Mouse (Mus musculus) CH12.LX (cell line): ENCODE data around the gene Ercc6. TPM values are rescaled to one million over a fixed set of nuclear protein-coding genes. Genes with fewer than 3 reads are reported as not detected.

Source experiments
- DNase-seq: peaks from one replicate; pipeline ENCODE4 v3.0.0-alpha.2; 2013; ENCODE audit errors: extremely low read depth
- H3K27ac ChIP-seq: 2 replicates; pipeline ENCODE4 v1.5.1; 2012; ENCODE audit warnings: low read depth, mild to moderate bottlenecking, control low read depth, moderate library complexity; ENCODE audit not compliant: insufficient read depth
- H3K27me3 ChIP-seq: replicated peaks from 2 replicates; pipeline ENCODE3; 2012; ENCODE audit warnings: inconsistent platforms
- H3K36me3 ChIP-seq, 2 experiments: replicated peaks in 1 of 2; 2 replicates each; pipeline versions ENCODE3 to v1.6.1; 2012; ENCODE audit warnings: inconsistent platforms in 1 of 2, low read length in 1 of 2, mild to moderate bottlenecking in 1 of 2, mixed read lengths in 1 of 2, moderate library complexity in 1 of 2; ENCODE audit not compliant: control insufficient read depth in 1 of 2, insufficient read depth in 1 of 2
- H3K4me1 ChIP-seq, 2 experiments: 2 replicates each; pipeline ENCODE4 v1.6.1; 2012; ENCODE audit warnings: inconsistent platforms in 1 of 2, moderate library complexity in 1 of 2; ENCODE audit not compliant: insufficient read depth in 2 of 2, control insufficient read depth in 1 of 2
- H3K4me2 ChIP-seq: 2 replicates; pipeline ENCODE4 v1.6.1; 2012; ENCODE audit warnings: low read depth, mild to moderate bottlenecking, control low read depth; ENCODE audit not compliant: poor library complexity, insufficient read depth, severe bottlenecking
- H3K4me3 ChIP-seq, 3 experiments: fragments of 150-350 bp in 1 of 3; sonication (generic) in 1 of 3; replicated peaks in 1 of 3; 2 replicates each; pipeline versions ENCODE3 to v1.5.1; 2011 to 2012; ENCODE audit warnings: low read depth in 2 of 3, low read length in 2 of 3, mild to moderate bottlenecking in 2 of 3, moderate library complexity in 2 of 3, control low read depth in 1 of 3, improper control_type of control experiment in 1 of 3, inconsistent platforms in 1 of 3, mixed read lengths in 1 of 3; ENCODE audit not compliant: poor library complexity in 1 of 3
- H3K79me2 ChIP-seq: replicated peaks from 2 replicates; pipeline ENCODE4 v1.6.1; 2012; ENCODE audit warnings: mild to moderate bottlenecking, moderate library complexity; ENCODE audit not compliant: control insufficient read depth, poor library complexity, insufficient read depth, severe bottlenecking; ENCODE audit errors: extremely low read depth
- H3K9ac ChIP-seq: 2 replicates; pipeline ENCODE4 v1.6.1; 2012; ENCODE audit warnings: low read depth, mild to moderate bottlenecking, control low read depth, moderate library complexity; ENCODE audit not compliant: insufficient read depth
- H3K9me3 ChIP-seq: replicated peaks from 2 replicates; pipeline ENCODE3; 2012; ENCODE audit warnings: low read length, inconsistent platforms, mixed read lengths
- CHD1 ChIP-seq: IDR thresholded peaks from 2 replicates; pipeline ENCODE4 v1.6.1; 2012; ENCODE audit warnings: low read depth, low read length, improper control_type of control experiment, inconsistent platforms
- CHD2 ChIP-seq: IDR thresholded peaks from 2 replicates; pipeline ENCODE4 v1.6.1; 2011; ENCODE audit warnings: low read length, improper control_type of control experiment
- ELF1 ChIP-seq: IDR thresholded peaks from 2 replicates; pipeline ENCODE4 v1.6.1; 2014; ENCODE audit warnings: low read depth, mild to moderate bottlenecking, inconsistent platforms, low read length, improper control_type of control experiment
- GABPA ChIP-seq: IDR thresholded peaks from 2 replicates; pipeline ENCODE4 v1.6.1; 2012; ENCODE audit warnings: low read depth, low read length, improper control_type of control experiment, inconsistent platforms; ENCODE audit not compliant: insufficient replicate concordance
- HCFC1 ChIP-seq: IDR thresholded peaks from 2 replicates; pipeline ENCODE4 v1.6.1; 2012; ENCODE audit warnings: low read depth, mild to moderate bottlenecking, inconsistent platforms, low read length, improper control_type of control experiment
- JUND ChIP-seq: conservative IDR thresholded peaks from 2 replicates; pipeline ENCODE4 v1.6.1; 2011; ENCODE audit warnings: low read depth, low read length, improper control_type of control experiment
- KAT2A ChIP-seq: IDR thresholded peaks from 2 replicates; pipeline ENCODE4 v1.6.1; 2012; ENCODE audit warnings: low read length, improper control_type of control experiment, inconsistent platforms; ENCODE audit not compliant: insufficient replicate concordance
- MAFK ChIP-seq: IDR thresholded peaks from 2 replicates; pipeline ENCODE4 v1.6.1; 2011; ENCODE audit warnings: low read length, improper control_type of control experiment; ENCODE audit not compliant: insufficient replicate concordance
- MAX ChIP-seq: IDR thresholded peaks from 2 replicates; pipeline ENCODE4 v1.6.1; 2011; ENCODE audit warnings: low read length, improper control_type of control experiment
- MAZ ChIP-seq: IDR thresholded peaks from 2 replicates; pipeline ENCODE4 v1.6.1; 2012; ENCODE audit warnings: low read depth, mild to moderate bottlenecking, inconsistent platforms, low read length, improper control_type of control experiment, moderate library complexity
- MYC ChIP-seq: IDR thresholded peaks from 2 replicates; pipeline ENCODE4 v1.6.1; 2011; ENCODE audit warnings: low read depth, mild to moderate bottlenecking, improper control_type of control experiment, low read length
- NRF1 ChIP-seq: IDR thresholded peaks from 2 replicates; pipeline ENCODE4 v1.6.1; 2014; ENCODE audit warnings: low read depth, mild to moderate bottlenecking, inconsistent platforms, low read length, improper control_type of control experiment, moderate library complexity
- PAX5 ChIP-seq: IDR thresholded peaks from 2 replicates; pipeline ENCODE4 v1.6.1; 2012; ENCODE audit warnings: low read length, inconsistent platforms, mixed read lengths
- POLR2A ChIP-seq: IDR thresholded peaks from 2 replicates; pipeline ENCODE4 v1.6.1; 2011; ENCODE audit warnings: low read depth, mild to moderate bottlenecking, improper control_type of control experiment, low read length
- POLR2AphosphoS2 ChIP-seq: IDR thresholded peaks from 2 replicates; pipeline ENCODE4 v1.6.1; 2011; ENCODE audit warnings: low read depth, low read length, improper control_type of control experiment
- SIN3A ChIP-seq: IDR thresholded peaks from 2 replicates; pipeline ENCODE4 v1.6.1; 2012; ENCODE audit warnings: low read length, improper control_type of control experiment, inconsistent platforms
- SMC3 ChIP-seq: IDR thresholded peaks from 2 replicates; pipeline ENCODE4 v1.6.1; 2011; ENCODE audit warnings: low read depth, low read length, improper control_type of control experiment
- TBP ChIP-seq: conservative IDR thresholded peaks from 2 replicates; pipeline ENCODE4 v1.6.1; 2011; ENCODE audit warnings: low read depth, low read length, improper control_type of control experiment
- TCF12 ChIP-seq: IDR thresholded peaks from 2 replicates; pipeline ENCODE4 v1.6.1; 2014; ENCODE audit warnings: low read depth, mild to moderate bottlenecking, inconsistent platforms, low read length, improper control_type of control experiment
- UBTF ChIP-seq: IDR thresholded peaks from 2 replicates; pipeline ENCODE4 v1.6.1; 2012; ENCODE audit warnings: low read depth, mild to moderate bottlenecking, inconsistent platforms, low read length, improper control_type of control experiment, moderate library complexity
- USF1 ChIP-seq: IDR thresholded peaks from 2 replicates; pipeline ENCODE4 v1.6.1; 2014; ENCODE audit warnings: low read depth, mild to moderate bottlenecking, inconsistent platforms, low read length, improper control_type of control experiment
- USF2 ChIP-seq: conservative IDR thresholded peaks from 2 replicates; pipeline ENCODE4 v1.6.1; 2011; ENCODE audit warnings: low read depth, low read length, improper control_type of control experiment
- ZC3H11A ChIP-seq: IDR thresholded peaks from 2 replicates; pipeline ENCODE4 v1.6.1; 2012; ENCODE audit warnings: low read depth, mild to moderate bottlenecking, inconsistent platforms, low read length, improper control_type of control experiment
- dilution Hi-C: fragments of 300-500 bp; cut with MboI; formaldehyde crosslinking; loops from 2 replicates; pipeline ENCODE4 v1.14.3; 2020; ENCODE audit warnings: low sequenced_read_pairs; ENCODE audit not compliant: extremely low pct_unique_long_range_greater_than_20kb, extremely low pct_ligation_motif_present
- in situ Hi-C: fragments of 300-500 bp; cut with MboI; formaldehyde crosslinking; loops from 3 replicates; pipeline ENCODE4 v1.14.3; 2019; ENCODE audit warnings: low sequenced_read_pairs, low pct_ligation_motif_present, low pct_unique_long_range_greater_than_20kb, mixed read lengths
- polyA plus RNA-seq: library from polyadenylated mRNA; unstranded; fragments of >175 nt; gene quantifications from 2 replicates; pipeline ENCODE4 v1.2.1, GENCODE M21; 2012; ENCODE audit warnings: low read depth; ENCODE audit not compliant: insufficient read length
- total RNA-seq, 2 experiments: library from RNA; depleted of rRNA; stranded (reverse); fragments of 300-350 nt in 1 of 2; fragments of >200 nt in 1 of 2; gene quantifications; 2 replicates each; pipeline ENCODE4 v1.2.3; 2012 to 2014

The Ercc6 gene
- total and polyA plus RNA-seq, 3 experiments, result 10.7 to 16.7 (median 15.3) TPM

- no peak within 1 kb of the TSS for H3K4me3 ChIP-seq
- dilution Hi-C loops, result no loop called here
- H3K9me3 ChIP-seq, result peaks cover 11% of the 10 kb centered on the region
- H3K79me2 ChIP-seq, result no peaks in the 10 kb centered on the region
- H3K36me3 ChIP-seq, result no peaks in the 10 kb centered on the region
- no peaks in the 10 kb centered on the region for H3K4me1 ChIP-seq
- DNase-seq, result no peak
- in situ Hi-C loops, result loop anchor here (25.0 kb wide), 2 partner anchors 213 to 338 kb away; no protein-coding TSS in a partner anchor
- no peak within 1 kb of the TSS for H3K4me2 ChIP-seq
- no peak for TF ChIP-seq TBP
- TF ChIP-seq USF2, result no peak
- no peak for TF ChIP-seq SMC3
- no peak for TF ChIP-seq NRF1
- no peak for TF ChIP-seq CHD1
- no peak for TF ChIP-seq UBTF
- no peak for TF ChIP-seq TCF12
- no peak for TF ChIP-seq HCFC1
- TF ChIP-seq ELF1, result no peak
- TF ChIP-seq GABPA, result no peak
- no peak within 1 kb of the TSS for H3K27ac ChIP-seq
- peaks cover 24% of the 10 kb centered on the region for H3K27me3 ChIP-seq
- no peak within 1 kb of the TSS for H3K9ac ChIP-seq
Observed at GRCm38 (mm10) chr14:32599290-32600041, 86.1 kb downstream of the Ercc6 start, which contains the start of gene Prrxl1. Gene Prrxl1 (plus strand): TSS chr14:32599407.

- Histone ChIP-seq H3K4me1 (no peaks in the 10 kb centered on the region), H3K4me2 (no peak overlapping the region), H3K36me3 (no peaks in the 10 kb centered on the region), H3K9me3 (peaks cover 11% of the 10 kb centered on the region), H3K27me3 (peaks cover 18% of the 10 kb centered on the region), H3K4me3 (no peak overlapping the region), H3K27ac (no peak overlapping the region), H3K79me2 (no peaks in the 10 kb centered on the region), H3K9ac (no peak overlapping the region)
- DNase-seq, result no peak
- TF ChIP-seq ZC3H11A, result no peak
- TF ChIP-seq USF1, result no peak
- no peak for TF ChIP-seq UBTF
- no peak for TF ChIP-seq PAX5
- TF ChIP-seq TBP, result no peak
- no peak for TF ChIP-seq POLR2AphosphoS2
- TF ChIP-seq NRF1, result no peak
- no peak for TF ChIP-seq SMC3
- TF ChIP-seq ELF1, result no peak
- no peak for TF ChIP-seq MAZ
- TF ChIP-seq CHD2, result no peak
- TF ChIP-seq MYC, result no peak
- TF ChIP-seq POLR2A, result no peak
- TF ChIP-seq KAT2A, result no peak
- TF ChIP-seq MAFK, result no peak
- TF ChIP-seq MAX, result no peak
- no peak for TF ChIP-seq JUND
- TF ChIP-seq SIN3A, result no peak
- in situ Hi-C loops, result loop anchor here (25.0 kb wide), 2 partner anchors 212 to 337 kb away; no protein-coding TSS in a partner anchor
- dilution Hi-C loops, result no loop called here
Observed at GRCm38 (mm10) chr14:32600110-32600509, 86.8 kb downstream of the Ercc6 start.
